Mouse (Mus musculus): ENCODE results near the gene Myo10. TPM values are rescaled to one million over a fixed set of nuclear protein-coding genes. Genes with fewer than 3 reads are reported as not detected.

Gene Myo10
- polyA plus RNA-seq, 1 experiment from 2014 or later, result 7.1 TPM

- Histone ChIP-seq H3K9ac (no peak overlapping the region), H3K36me3 (peaks cover 47% of the 10 kb centered on the region; the same call in 1 of the 2 replicates), H3K4me3 (no peak overlapping the region), H3K27me3 (replicated peaks) (no peaks in the 10 kb centered on the region), H3K4me1 (no peaks in the 10 kb centered on the region), H3K4me2 (no peak overlapping the region), H3K27ac (no peak overlapping the region), H3K9me3 (replicated peaks) (no peaks in the 10 kb centered on the region)
- 79% methylated on average over 6 of the region's 6 CpGs for WGBS (ENCODE audit: insufficient replicate concordance)
- no peak for ATAC-seq
Observed at GRCm38 (mm10) chr15:25736531-25736930, 114.2 kb downstream of the Myo10 start.

- no peak for ATAC-seq
- Histone ChIP-seq H3K4me2 (no peak overlapping the region), H3K27ac (no peak overlapping the region), H3K36me3 (peaks cover 51% of the 10 kb centered on the region), H3K9ac (no peak overlapping the region), H3K4me1 (no peaks in the 10 kb centered on the region), H3K27me3 (replicated peaks) (no peaks in the 10 kb centered on the region), H3K9me3 (replicated peaks) (no peaks in the 10 kb centered on the region), H3K4me3 (no peak overlapping the region)
- WGBS (ENCODE audit: insufficient replicate concordance), result 64% methylated on average over 4 of the region's 4 CpGs
Observed at GRCm38 (mm10) chr15:25740271-25740670, 117.9 kb downstream of the Myo10 start.

GRCm38 (mm10) chr15:25742196-25742595 lies 119.9 kb downstream of the Myo10 start:
- H3K4me2 ChIP-seq, result no peak overlapping the region
- H3K9ac ChIP-seq, result no peak overlapping the region
- H3K27me3 ChIP-seq (replicated peaks), result no peaks in the 10 kb centered on the region
- no peaks in the 10 kb centered on the region for H3K9me3 ChIP-seq (replicated peaks)
- no peak overlapping the region for H3K4me3 ChIP-seq
- peaks cover 53% of the 10 kb centered on the region for H3K36me3 ChIP-seq
- ATAC-seq, result no peak
- H3K27ac ChIP-seq, result no peak overlapping the region
- whole genome bisulfite sequencing (ENCODE audit: insufficient replicate concordance), result 74% methylated on average over 13 of the region's 13 CpGs
- H3K4me1 ChIP-seq, result no peaks in the 10 kb centered on the region

- Histone ChIP-seq H3K27me3 (replicated peaks) (no peaks in the 10 kb centered on the region), H3K9ac (no peak overlapping the region), H3K4me3 (no peak overlapping the region), H3K27ac (no peak overlapping the region), H3K36me3 (peaks cover 18% of the 10 kb centered on the region), H3K4me1 (no peaks in the 10 kb centered on the region), H3K9me3 (replicated peaks) (no peaks in the 10 kb centered on the region), H3K4me2 (no peak overlapping the region)
- no peak for ATAC-seq
- WGBS (ENCODE audit: insufficient replicate concordance), result 68% methylated on average over 11 of the region's 11 CpGs
Observed at GRCm38 (mm10) chr15:25751510-25751909, 129.2 kb downstream of the Myo10 start.

GRCm38 (mm10) chr15:25752597-25752996 lies 130.3 kb downstream of the Myo10 start:
- Histone ChIP-seq H3K9ac (no peak overlapping the region), H3K36me3 (peaks cover 18% of the 10 kb centered on the region), H3K4me2 (no peak overlapping the region), H3K4me1 (no peaks in the 10 kb centered on the region), H3K27ac (no peak overlapping the region), H3K4me3 (no peak overlapping the region), H3K27me3 (replicated peaks) (no peaks in the 10 kb centered on the region), H3K9me3 (replicated peaks) (no peaks in the 10 kb centered on the region)
- no peak for ATAC-seq
- WGBS (ENCODE audit: insufficient replicate concordance), result 76% methylated on average over 1 of the region's 1 CpGs

- Histone ChIP-seq H3K27me3 (replicated peaks) (no peaks in the 10 kb centered on the region), H3K9ac (no peak overlapping the region), H3K4me2 (no peak overlapping the region), H3K27ac (no peak overlapping the region), H3K9me3 (replicated peaks) (no peaks in the 10 kb centered on the region), H3K36me3 (peaks cover 18% of the 10 kb centered on the region), H3K4me1 (no peaks in the 10 kb centered on the region), H3K4me3 (no peak overlapping the region)
- no peak for ATAC-seq
- 72% methylated on average over 9 of the region's 9 CpGs for WGBS (ENCODE audit: insufficient replicate concordance)
Observed at GRCm38 (mm10) chr15:25753003-25753402, 130.7 kb downstream of the Myo10 start.

GRCm38 (mm10) chr15:25753878-25754277 lies 131.6 kb downstream of the Myo10 start:
- no peak overlapping the region for H3K9ac ChIP-seq
- peaks cover 16% of the 10 kb centered on the region for H3K36me3 ChIP-seq
- no peaks in the 10 kb centered on the region for H3K27me3 ChIP-seq (replicated peaks)
- no peaks in the 10 kb centered on the region for H3K9me3 ChIP-seq (replicated peaks)
- H3K27ac ChIP-seq, result no peak overlapping the region
- no peak overlapping the region for H3K4me3 ChIP-seq
- peaks cover 7% of the 10 kb centered on the region; the same call in 1 of the 2 replicates for H3K4me1 ChIP-seq
- H3K4me2 ChIP-seq, result no peak overlapping the region
- no peak for ATAC-seq

GRCm38 (mm10) chr15:25754342-25754951 lies 132.1 kb downstream of the Myo10 start:
- Histone ChIP-seq H3K4me2 (no peak overlapping the region), H3K27ac (no peak overlapping the region), H3K9ac (no peak overlapping the region), H3K4me1 (peaks cover 8% of the 10 kb centered on the region; the same call in 1 of the 2 replicates), H3K36me3 (peaks cover 12% of the 10 kb centered on the region), H3K9me3 (replicated peaks) (no peaks in the 10 kb centered on the region), H3K4me3 (no peak overlapping the region), H3K27me3 (replicated peaks) (no peaks in the 10 kb centered on the region)
- no peak for ATAC-seq
- 66% methylated on average over 13 of the region's 13 CpGs for WGBS (ENCODE audit: insufficient replicate concordance)

- WGBS (ENCODE audit: insufficient replicate concordance), result 58% methylated on average over 6 of the region's 6 CpGs
- peaks cover 8% of the 10 kb centered on the region; the same call in 1 of the 2 replicates for H3K4me1 ChIP-seq
- no peak for ATAC-seq
Observed at GRCm38 (mm10) chr15:25755536-25755935, 133.2 kb downstream of the Myo10 start.

GRCm38 (mm10) chr15:25756072-25756471 lies 133.7 kb downstream of the Myo10 start:
- Histone ChIP-seq H3K4me2 (no peak overlapping the region), H3K4me3 (no peak overlapping the region), H3K9ac (no peak overlapping the region), H3K36me3 (peaks cover 7% of the 10 kb centered on the region), H3K9me3 (replicated peaks) (no peaks in the 10 kb centered on the region), H3K27me3 (replicated peaks) (no peaks in the 10 kb centered on the region), H3K4me1 (peaks cover 8% of the 10 kb centered on the region; the same call in 1 of the 2 replicates), H3K27ac (no peak overlapping the region)
- 29% methylated on average over 3 of the region's 3 CpGs for WGBS (ENCODE audit: insufficient replicate concordance)
- no peak for ATAC-seq

More at GRCm38 (mm10) chr15:25755536-25755935, 133.2 kb downstream of the Myo10 start:
- Histone ChIP-seq H3K27me3 (replicated peaks) (no peaks in the 10 kb centered on the region), H3K9me3 (replicated peaks) (no peaks in the 10 kb centered on the region), H3K27ac (no peak overlapping the region), H3K4me3 (no peak overlapping the region), H3K36me3 (peaks cover 12% of the 10 kb centered on the region), H3K9ac (no peak overlapping the region), H3K4me2 (no peak overlapping the region)

GRCm38 (mm10) chr15:25758037-25758436 lies 135.7 kb downstream of the Myo10 start:
- no peak for ATAC-seq
- H3K4me3 ChIP-seq, result no peak overlapping the region
- WGBS (ENCODE audit: insufficient replicate concordance), result 71% methylated on average over 10 of the region's 10 CpGs
- H3K36me3 ChIP-seq, result peaks cover 7% of the 10 kb centered on the region; the same call in 1 of the 2 replicates
- no peak overlapping the region for H3K9ac ChIP-seq
- H3K4me2 ChIP-seq, result no peak overlapping the region
- no peaks in the 10 kb centered on the region for H3K27me3 ChIP-seq (replicated peaks)
- no peak overlapping the region for H3K27ac ChIP-seq
- peaks cover 8% of the 10 kb centered on the region; the same call in 1 of the 2 replicates for H3K4me1 ChIP-seq
- H3K9me3 ChIP-seq (replicated peaks), result no peaks in the 10 kb centered on the region

GRCm38 (mm10) chr15:25758500-25759086 lies 136.3 kb downstream of the Myo10 start:
- Histone ChIP-seq H3K27ac (no peak overlapping the region), H3K4me1 (peaks cover 8% of the 10 kb centered on the region; the same call in 1 of the 2 replicates), H3K4me2 (no peak overlapping the region), H3K27me3 (replicated peaks) (no peaks in the 10 kb centered on the region), H3K36me3 (peaks cover 8% of the 10 kb centered on the region; the same call in 1 of the 2 replicates), H3K4me3 (no peak overlapping the region), H3K9me3 (replicated peaks) (no peaks in the 10 kb centered on the region), H3K9ac (no peak overlapping the region)
- ATAC-seq, result peak; percentile 50; the same call in 1 of the 2 replicates
- WGBS (ENCODE audit: insufficient replicate concordance), result 76% methylated on average over 15 of the region's 15 CpGs
